Mouse (Mus musculus): ENCODE measurements at regions not wholly inside any gene's neighbourhood (a gene's known extent, or its start where the extent isn't known, plus 50 kb on each side); places are given as distances from the start of the nearest gene placed in this dataset.

DNA sequence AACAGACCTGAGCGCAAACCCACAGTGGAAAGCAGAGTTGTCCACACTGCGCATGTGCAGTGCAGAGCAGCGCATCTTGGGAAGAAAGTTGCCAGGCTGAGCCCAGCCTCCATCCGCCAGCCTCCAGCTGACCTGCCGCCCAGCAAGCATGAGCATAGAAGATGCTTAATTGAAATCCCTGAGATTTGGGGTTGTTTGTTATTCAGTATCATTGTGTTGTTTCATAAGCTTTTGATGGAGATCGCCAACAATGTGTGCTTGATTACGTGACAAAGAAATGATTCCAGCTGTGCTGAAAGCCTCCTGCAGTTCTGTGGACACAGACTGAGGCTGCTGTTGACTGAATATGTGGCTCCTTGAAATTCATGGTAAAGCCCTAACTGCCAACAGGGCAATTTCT lies 89.3 kb upstream of the Pou3f3 start:
- TF ChIP-seq CTCF (IDR thresholded peaks at IDR 0.05; ENCODE audit: low read depth) (no peak), EP300 (IDR thresholded peaks at IDR 0.05; ENCODE audit: low read depth) (no peak)

Measured in liver, postnatal 0 days (tissue).